Mouse (Mus musculus) heart, embryonic 11.5 days (tissue): ENCODE results near the gene Btbd9. TPM values are rescaled to one million over a fixed set of nuclear protein-coding genes. Genes with fewer than 3 reads are reported as not detected.

Source experiments
- ATAC-seq: fragments of 200-750 bp; cut with Nextera tagmentation; replicated peaks from 2 replicates; pipeline ENCODE4 v1.8.0; 2017; ENCODE audit warnings: moderate library complexity; ENCODE audit not compliant: insufficient number of reproducible peaks, low FRiP score, low TSS enrichment
- H3K27ac ChIP-seq: fragments of 300-500 bp; sonication (generic); 2 replicates; pipeline ENCODE4 v1.5.1; 2014; ENCODE audit warnings: mild to moderate bottlenecking, low read depth, low read length
- H3K27me3 ChIP-seq: fragments of 300-500 bp; sonication (generic); 2 replicates; pipeline ENCODE4 v1.6.1; 2014; ENCODE audit warnings: mild to moderate bottlenecking, low read length, mixed read lengths; ENCODE audit not compliant: control insufficient read depth, insufficient read depth
- H3K36me3 ChIP-seq: fragments of 300-500 bp; sonication (generic); 2 replicates; pipeline ENCODE4 v1.6.1; 2014; ENCODE audit warnings: mild to moderate bottlenecking, low read length, moderate library complexity, mixed read lengths; ENCODE audit not compliant: control insufficient read depth, insufficient read depth
- H3K4me1 ChIP-seq: fragments of 300-500 bp; sonication (generic); 2 replicates; pipeline ENCODE4 v1.6.1; 2014; ENCODE audit warnings: low read length; ENCODE audit not compliant: control insufficient read depth, insufficient read depth
- H3K4me2 ChIP-seq: fragments of 300-500 bp; sonication (generic); 2 replicates; pipeline ENCODE4 v1.6.1; 2014; ENCODE audit warnings: mild to moderate bottlenecking, moderate library complexity
- H3K4me3 ChIP-seq: fragments of 300-500 bp; sonication (generic); 2 replicates; pipeline ENCODE4 v1.5.1; 2014; ENCODE audit warnings: low read depth, low read length
- H3K9ac ChIP-seq: fragments of 300-500 bp; sonication (generic); 2 replicates; pipeline ENCODE4 v1.6.1; 2014; ENCODE audit warnings: mild to moderate bottlenecking, low read depth, low read length, moderate library complexity
- H3K9me3 ChIP-seq: fragments of 300-500 bp; sonication (generic); replicated peaks from 2 replicates; pipeline ENCODE4 v1.6.1; 2016; ENCODE audit warnings: low read length; ENCODE audit not compliant: control insufficient read depth
- WGBS: fragments of 180-500 bp; shearing (Covaris S2); extraction: QIAGEN DNeasy Blood & Tissue Kit; methylation state at CpG from one replicate; pipeline ENCODE4 v1.1.7; 2014; ENCODE audit not compliant: insufficient replicate concordance; 5-methylcytosine and 5-hydroxymethylcytosine counted together
- polyA plus RNA-seq: library from polyadenylated mRNA; unstranded; fragments of >200 nt; fragmentation: Nextera tagmentation; extraction: Ambion mirVana; gene quantifications from 2 replicates; pipeline ENCODE4 v1.2.1, GENCODE M21; 2014

Gene Btbd9
- polyA plus RNA-seq, 1 experiment from 2014 or later: 41.9 TPM

- no peaks in the 10 kb centered on the region for H3K9me3 ChIP-seq
- no peak overlapping the region for H3K4me2 ChIP-seq
- H3K4me3 ChIP-seq: no peak overlapping the region
- H3K9ac ChIP-seq: no peak overlapping the region
- no peak for ATAC-seq
- H3K27me3 ChIP-seq: no peaks in the 10 kb centered on the region
- H3K36me3 ChIP-seq: no peaks in the 10 kb centered on the region
- no peak overlapping the region for H3K27ac ChIP-seq
- WGBS: 88% methylated on average over 3 of the region's 3 CpGs
- H3K4me1 ChIP-seq: peaks cover 6% of the 10 kb centered on the region
Observed at GRCm38 (mm10) chr17:30402871-30403270, 173.4 kb downstream of the Btbd9 start.

GRCm38 (mm10) chr17:30395261-30395660 lies 181.0 kb downstream of the Btbd9 start:
- Histone ChIP-seq H3K4me1 (no peaks in the 10 kb centered on the region), H3K27ac (no peak overlapping the region), H3K36me3 (no peaks in the 10 kb centered on the region), H3K9me3 (no peaks in the 10 kb centered on the region), H3K9ac (no peak overlapping the region), H3K27me3 (no peaks in the 10 kb centered on the region), H3K4me3 (no peak overlapping the region), H3K4me2 (no peak overlapping the region)
- no peak for ATAC-seq
- 77% methylated on average over 4 of the region's 4 CpGs for WGBS

- ATAC-seq: no peak
- H3K4me1 ChIP-seq: no peaks in the 10 kb centered on the region
- no peaks in the 10 kb centered on the region for H3K36me3 ChIP-seq
- no peak overlapping the region for H3K4me3 ChIP-seq
- no peak overlapping the region for H3K4me2 ChIP-seq
- 84% methylated on average over 4 of the region's 4 CpGs for WGBS
- H3K9me3 ChIP-seq: no peaks in the 10 kb centered on the region
- H3K27me3 ChIP-seq: no peaks in the 10 kb centered on the region
- H3K9ac ChIP-seq: no peak overlapping the region
- no peak overlapping the region for H3K27ac ChIP-seq
Observed at GRCm38 (mm10) chr17:30392031-30392430, 184.3 kb downstream of the Btbd9 start.

GRCm38 (mm10) chr17:30391220-30391619 lies 185.1 kb downstream of the Btbd9 start:
- 96% methylated on average over 1 of the region's 1 CpGs for WGBS

DNA sequence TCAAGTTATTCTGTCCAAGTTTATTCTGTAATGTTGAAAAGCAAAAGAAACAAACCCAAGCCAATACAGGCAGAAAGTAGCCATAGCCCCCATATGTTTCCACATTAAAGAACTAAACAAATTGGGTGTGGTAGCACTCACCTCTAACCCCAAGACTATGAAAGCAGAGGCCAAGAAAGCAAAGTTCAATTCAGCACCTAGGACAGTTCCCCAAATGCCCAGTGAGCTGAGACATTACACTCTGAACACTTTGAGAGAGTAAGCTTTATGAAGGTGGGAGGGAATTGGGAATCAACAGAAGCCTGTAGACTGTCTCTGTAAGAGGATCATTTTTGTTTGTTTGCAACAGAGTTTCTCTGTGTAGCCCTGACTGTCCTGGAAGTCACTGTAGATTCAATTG lies 186.6 kb downstream of the Btbd9 start:
- Histone ChIP-seq H3K36me3 (no peaks in the 10 kb centered on the region), H3K4me2 (no peak overlapping the region), H3K27me3 (no peaks in the 10 kb centered on the region), H3K27ac (no peak overlapping the region), H3K4me1 (no peaks in the 10 kb centered on the region), H3K9ac (no peak overlapping the region), H3K9me3 (no peaks in the 10 kb centered on the region), H3K4me3 (no peak overlapping the region)
- no peak for ATAC-seq

More at GRCm38 (mm10) chr17:30391220-30391619, 185.1 kb downstream of the Btbd9 start:
- H3K36me3 ChIP-seq: no peaks in the 10 kb centered on the region
- H3K4me2 ChIP-seq: no peak overlapping the region
- no peaks in the 10 kb centered on the region for H3K4me1 ChIP-seq
- no peaks in the 10 kb centered on the region for H3K9me3 ChIP-seq
- no peak for ATAC-seq
- H3K9ac ChIP-seq: no peak overlapping the region
- no peak overlapping the region for H3K27ac ChIP-seq
- H3K27me3 ChIP-seq: no peaks in the 10 kb centered on the region
- no peak overlapping the region for H3K4me3 ChIP-seq

GRCm38 (mm10) chr17:30388817-30389216 lies 187.5 kb downstream of the Btbd9 start:
- no peaks in the 10 kb centered on the region for H3K27me3 ChIP-seq
- 83% methylated on average over 4 of the region's 4 CpGs for WGBS
- H3K4me1 ChIP-seq: no peaks in the 10 kb centered on the region
- H3K9ac ChIP-seq: no peak overlapping the region
- no peaks in the 10 kb centered on the region for H3K36me3 ChIP-seq
- H3K4me3 ChIP-seq: no peak overlapping the region
- H3K4me2 ChIP-seq: no peak overlapping the region
- H3K27ac ChIP-seq: no peak overlapping the region
- ATAC-seq: no peak
- H3K9me3 ChIP-seq: no peaks in the 10 kb centered on the region

DNA sequence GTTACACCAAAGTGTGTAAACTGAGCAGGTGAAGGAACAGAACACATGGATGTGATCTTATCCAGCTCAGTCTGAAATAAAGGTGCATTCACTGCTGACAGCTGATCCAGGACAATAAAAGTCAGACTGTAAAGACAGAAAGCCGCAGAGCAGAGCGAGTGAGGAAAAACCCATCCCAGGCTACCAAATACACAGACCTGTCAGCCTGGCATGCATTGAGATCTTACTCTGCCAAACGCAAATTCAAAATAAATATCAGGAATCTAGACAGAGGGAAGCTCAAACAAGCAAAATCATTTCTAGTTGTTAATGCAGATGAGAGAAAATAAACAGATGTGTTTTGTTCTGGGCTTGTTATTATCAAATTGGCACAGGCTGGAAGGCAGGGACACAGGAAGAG lies 187.9 kb downstream of the Btbd9 start:
- no peak overlapping the region for H3K4me2 ChIP-seq
- no peak overlapping the region for H3K4me3 ChIP-seq
- no peaks in the 10 kb centered on the region for H3K36me3 ChIP-seq
- no peaks in the 10 kb centered on the region for H3K4me1 ChIP-seq
- no peak for ATAC-seq
- 91% methylated on average over 3 of the region's 3 CpGs for WGBS
- H3K9me3 ChIP-seq: no peaks in the 10 kb centered on the region
- no peak overlapping the region for H3K9ac ChIP-seq
- no peaks in the 10 kb centered on the region for H3K27me3 ChIP-seq
- no peak overlapping the region for H3K27ac ChIP-seq

GRCm38 (mm10) chr17:30386241-30386640 lies 190.0 kb downstream of the Btbd9 start:
- Histone ChIP-seq H3K9me3 (no peaks in the 10 kb centered on the region), H3K27ac (no peak overlapping the region), H3K4me3 (no peak overlapping the region), H3K36me3 (no peaks in the 10 kb centered on the region), H3K27me3 (no peaks in the 10 kb centered on the region), H3K4me1 (no peaks in the 10 kb centered on the region), H3K4me2 (no peak overlapping the region), H3K9ac (no peak overlapping the region)
- ATAC-seq: no peak
- 86% methylated on average over 9 of the region's 9 CpGs for WGBS

DNA sequence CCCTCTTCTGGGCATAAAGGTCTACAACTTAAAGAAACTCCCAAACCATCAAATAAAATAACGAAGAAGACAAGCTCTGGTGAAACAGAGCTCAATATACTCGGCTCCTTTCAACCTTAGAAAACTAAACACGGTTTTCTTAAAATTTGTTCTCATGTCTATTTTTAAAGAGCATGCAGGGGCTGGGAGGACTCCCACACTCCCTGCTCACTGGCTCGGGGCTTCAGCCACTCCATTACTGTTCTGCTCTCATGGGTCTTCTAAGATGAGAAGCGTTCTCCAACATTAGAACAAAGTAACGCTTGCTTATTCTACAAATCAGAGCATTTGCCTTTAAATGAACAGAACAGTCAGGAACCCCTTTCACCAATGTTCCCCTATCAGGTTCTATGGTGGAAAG lies 192.6 kb downstream of the Btbd9 start:
- H3K27me3 ChIP-seq: no peaks in the 10 kb centered on the region
- H3K4me1 ChIP-seq: no peaks in the 10 kb centered on the region
- no peak overlapping the region for H3K9ac ChIP-seq
- no peaks in the 10 kb centered on the region for H3K9me3 ChIP-seq
- 86% methylated on average over 6 of the region's 6 CpGs for WGBS
- H3K4me3 ChIP-seq: no peak overlapping the region
- no peak overlapping the region for H3K27ac ChIP-seq
- ATAC-seq: no peak
- no peak overlapping the region for H3K4me2 ChIP-seq
- H3K36me3 ChIP-seq: no peaks in the 10 kb centered on the region
